Mouse (Mus musculus): Measurements from ENCODE around the gene Lrrc8c. TPM values are rescaled to one million over a fixed set of nuclear protein-coding genes. Genes with fewer than 3 reads are reported as not detected.

Lrrc8c gene
- polyA plus RNA-seq, 1 experiment: 7.9 TPM

DNA sequence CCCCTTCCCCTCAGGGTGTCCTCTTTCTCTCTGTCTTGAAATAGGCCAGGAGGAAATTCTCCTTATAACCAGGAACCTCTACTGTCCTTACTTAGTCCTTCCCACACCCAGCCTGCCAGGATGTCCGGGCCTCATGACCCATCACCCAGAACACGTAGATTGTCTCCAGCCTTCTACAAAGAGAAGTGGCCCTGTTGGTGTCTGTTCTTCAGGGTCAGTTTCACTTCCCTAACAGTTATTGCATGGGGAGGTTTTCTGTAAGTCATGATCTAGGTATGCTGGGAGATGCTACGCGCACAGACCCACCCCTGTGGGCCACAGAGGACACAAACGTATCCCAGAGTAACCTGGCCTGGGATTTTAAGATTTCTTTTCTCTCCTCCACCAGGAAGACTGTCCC, 142.7 kb downstream of the Lrrc8c start:
- H3K4me3 ChIP-seq (replicated peaks; ENCODE audit: insufficient read depth, low read depth, low read length): no peak overlapping the region
- WGBS: 93% methylated on average over 5 of the region's 5 CpGs
- TF ChIP-seq POLR2A (IDR thresholded peaks at IDR 0.05; ENCODE audit: borderline replicate concordance, insufficient read depth, low read length) (no peak), CTCF (IDR thresholded peaks at IDR 0.05; ENCODE audit: borderline replicate concordance, insufficient read depth, low read depth, low read length) (no peak)
- H3K4me1 ChIP-seq (ENCODE audit: control insufficient read depth, insufficient read depth, low read length): no peaks in the 10 kb centered on the region
- no peak for DNase-seq
- no peak overlapping the region for H3K27ac ChIP-seq (ENCODE audit: insufficient read depth, low read length)
- H3K27me3 ChIP-seq (ENCODE audit: control insufficient read depth, insufficient read depth, low read length): no peaks in the 10 kb centered on the region

Other genes with a start within 250 kb of the Lrrc8c start
- gene Gm43302, start 225.7 kb upstream of the Lrrc8c start, polyA plus RNA-seq (2012; rRNA removed): 0.23 and 0.43 TPM in 2 replicates
- 2.2 and 2.7 TPM in 2 replicates for gene Gbp6, start 225.7 kb upstream of the Lrrc8c start, polyA plus RNA-seq (2012; rRNA removed)
- 23.4 and 23.6 TPM in 2 replicates for gene Lrrc8b, start 103.6 kb upstream of the Lrrc8c start, polyA plus RNA-seq (2012; rRNA removed)
- 14.8 and 16.3 TPM in 2 replicates for gene Lrrc8d, start 180.6 kb downstream of the Lrrc8c start, polyA plus RNA-seq (2012; rRNA removed)